Mouse (Mus musculus) cortical plate, adult 2 months (tissue): ENCODE results near the gene Actn4.

Experiments used
- CTCF ChIP-seq: fragments of 200-500 bp; IDR thresholded peaks from 2 replicates; pipeline ENCODE4 v1.5.1; 2011; ENCODE audit warnings: mild to moderate bottlenecking, control low read depth, low read length; ENCODE audit not compliant: insufficient read depth; ENCODE audit errors: extremely low read depth
- POLR2A ChIP-seq: fragments of 200-500 bp; IDR thresholded peaks from 2 replicates; pipeline ENCODE4 v1.6.1; 2011; ENCODE audit warnings: mild to moderate bottlenecking, low read length, control low read depth; ENCODE audit not compliant: insufficient read depth; ENCODE audit errors: extremely low read depth

DNA sequence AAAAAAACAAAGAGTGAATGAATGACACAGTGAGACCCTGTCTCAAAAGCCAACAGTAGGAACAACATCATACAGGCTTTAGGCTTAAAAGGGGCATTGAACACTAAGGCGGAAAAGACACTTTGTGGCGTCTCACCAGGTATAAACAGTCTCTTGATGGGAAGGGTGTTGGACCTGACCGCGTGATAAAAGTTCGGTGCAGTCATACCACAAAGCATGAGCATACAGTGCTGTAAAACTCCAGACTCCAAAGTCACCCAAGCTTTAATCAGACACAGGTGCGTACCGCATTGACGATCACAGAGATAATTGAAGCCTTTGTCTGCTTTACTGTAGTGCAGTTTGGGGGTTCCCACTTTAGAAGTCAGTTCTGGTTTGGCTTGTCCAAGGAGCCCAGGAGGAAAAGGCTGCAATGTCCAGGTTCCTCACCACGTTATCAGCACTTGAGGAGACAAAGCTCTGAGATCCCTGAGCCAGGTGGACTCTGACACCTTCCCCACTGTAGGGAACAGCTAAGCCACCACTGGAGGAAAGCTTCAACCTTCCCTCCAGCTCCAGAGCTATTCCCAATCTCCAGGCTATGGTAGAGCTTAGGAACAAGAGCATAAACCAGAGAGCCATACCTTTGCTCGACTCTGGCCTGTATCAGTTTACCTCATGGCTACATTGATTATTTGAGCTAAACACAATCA, 11.6 kb downstream of the Actn4 start:
- TF ChIP-seq POLR2A (no peak), CTCF (no peak)
